Mouse (Mus musculus) central nervous system, embryonic 14 days (tissue): Measurements from ENCODE around the gene Pex16. TPM values are rescaled to one million over a fixed set of nuclear protein-coding genes. Genes with fewer than 3 reads are reported as not detected.

ENCODE experiments used
- polyA plus RNA-seq: library from polyadenylated mRNA; depleted of rRNA; stranded (reverse); fragments of >200 nt; gene quantifications from 2 replicates; pipeline ENCODE4 v1.2.3, GENCODE M21; 2012; rRNA removed

Pex16 gene
- polyA plus RNA-seq = 40.0 and 43.7 TPM in 2 replicates

DNA sequence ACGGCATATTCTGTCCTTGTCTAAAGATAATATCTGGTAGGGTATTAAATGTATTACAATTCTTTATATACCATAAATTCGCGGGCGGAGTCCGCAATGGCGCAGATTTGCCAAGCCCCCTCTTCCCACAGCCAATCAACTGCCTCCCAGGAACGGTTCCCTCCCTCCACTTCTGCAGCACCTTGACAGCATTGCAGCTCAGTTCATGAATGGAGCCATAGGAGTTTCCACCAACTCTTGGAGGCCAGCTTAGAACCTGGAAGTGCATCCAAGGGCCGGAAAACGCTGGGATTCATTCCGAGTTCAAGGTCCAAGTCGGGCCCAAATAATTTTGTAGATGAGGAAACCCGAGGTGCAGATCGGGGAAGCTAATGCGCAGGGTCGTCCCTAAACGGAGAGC, at the start of gene Pex16, which contains the start of gene Large2:
Gene Pex16 (plus strand): TSS at position 163 of the 400 bp plus-strand sequence.
Gene Large2 (minus strand): TSS at position 356 of the 400 bp plus-strand sequence.

GRCm38 (mm10) chr2:92381901-92382588, 7.6 kb downstream of the Pex16 start, which contains the start of gene 1700029I15Rik:
TSS of gene 1700029I15Rik (plus strand) at chr2:92382538.

GRCm38 (mm10) chr2:92401091-92401561, 26.6 kb downstream of the Pex16 start, which contains the start of gene Mapk8ip1:
TSS of gene Mapk8ip1 (minus strand) at chr2:92401263.

Other genes starting within 250 kb of the Pex16 start
- 3.0 and 7.8 TPM in 2 replicates for gene Large2, start 193 bp downstream of the Pex16 start, polyA plus RNA-seq
- 3.9 and 4.3 TPM in 2 replicates for gene 1700029I15Rik, start 7.9 kb downstream of the Pex16 start, polyA plus RNA-seq
- gene Mapk8ip1, start 26.6 kb downstream of the Pex16 start, polyA plus RNA-seq = 154 and 166 TPM in 2 replicates
- gene Cry2, start 59.4 kb downstream of the Pex16 start, polyA plus RNA-seq = 21.4 and 26.6 TPM in 2 replicates
- gene Slc35c1, start 85.9 kb downstream of the Pex16 start, polyA plus RNA-seq = 9.7 and 11.5 TPM in 2 replicates
- 41.4 and 42.1 TPM in 2 replicates for gene Chst1, start 225.0 kb downstream of the Pex16 start, polyA plus RNA-seq